Mouse (Mus musculus): ENCODE measurements around the gene Gtf2f2. TPM values are rescaled to one million over a fixed set of nuclear protein-coding genes. Genes with fewer than 3 reads are reported as not detected.

Gene Gtf2f2
- polyA plus RNA-seq, 1 experiment from 2014 or later: 34.6 TPM

- no peak overlapping the region for H3K9ac ChIP-seq
- H3K27me3 ChIP-seq: no peaks in the 10 kb centered on the region
- no peak overlapping the region for H3K27ac ChIP-seq (replicated peaks)
- 96% methylated on average over 1 of the region's 1 CpGs for WGBS
- no peak overlapping the region for H3K4me3 ChIP-seq
- no peak overlapping the region for H3K4me2 ChIP-seq
- no peaks in the 10 kb centered on the region for H3K9me3 ChIP-seq
- peaks cover 18% of the 10 kb centered on the region for H3K4me1 ChIP-seq (replicated peaks)
- no peaks in the 10 kb centered on the region for H3K36me3 ChIP-seq
- ATAC-seq (ENCODE audit: low FRiP score, low read depth): no peak
Measured at GRCm38 (mm10) chr14:75989168-75989567, 21.5 kb downstream of the Gtf2f2 start.

- Histone ChIP-seq H3K36me3 (no peaks in the 10 kb centered on the region), H3K9ac (no peak overlapping the region), H3K4me2 (no peak overlapping the region), H3K4me3 (no peak overlapping the region), H3K27ac (replicated peaks) (no peak overlapping the region), H3K4me1 (replicated peaks) (peaks cover 22% of the 10 kb centered on the region), H3K27me3 (no peaks in the 10 kb centered on the region), H3K9me3 (no peaks in the 10 kb centered on the region)
- no peak for ATAC-seq (ENCODE audit: low FRiP score, low read depth)
- WGBS: 89% methylated on average over 7 of the region's 7 CpGs
Measured at GRCm38 (mm10) chr14:75986878-75987483, 23.7 kb downstream of the Gtf2f2 start.

DNA sequence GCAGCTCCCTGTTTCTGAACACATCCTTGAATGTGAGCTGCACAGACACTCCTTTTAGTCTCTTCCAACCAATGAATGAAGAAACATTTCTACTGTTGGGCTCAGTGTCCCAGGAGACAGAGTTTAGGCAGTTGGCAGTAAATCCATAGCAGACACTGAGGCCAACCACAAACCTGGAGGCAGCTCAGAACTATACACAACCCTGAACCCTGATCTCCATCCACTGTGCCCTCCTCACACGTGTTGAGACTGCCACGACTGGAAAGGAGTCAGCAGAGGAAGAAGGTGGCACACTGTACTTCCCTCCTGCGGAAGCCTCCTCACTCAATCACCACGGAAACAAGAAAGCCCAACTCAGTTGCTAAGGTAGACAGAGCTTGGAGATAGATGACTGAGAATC is 25.6 kb downstream of the Gtf2f2 start:
- no peaks in the 10 kb centered on the region for H3K9me3 ChIP-seq
- H3K9ac ChIP-seq: no peak overlapping the region
- peak overlapping the region; percentile 17; the same call in 1 of the 2 replicates for H3K27ac ChIP-seq (replicated peaks)
- no peaks in the 10 kb centered on the region for H3K36me3 ChIP-seq
- no peak overlapping the region for H3K4me2 ChIP-seq
- ATAC-seq (ENCODE audit: low FRiP score, low read depth): peak; percentile 63
- WGBS: 53% methylated on average over 4 of the region's 4 CpGs
- no peaks in the 10 kb centered on the region for H3K27me3 ChIP-seq
- peaks cover 22% of the 10 kb centered on the region for H3K4me1 ChIP-seq (replicated peaks)
- no peak overlapping the region for H3K4me3 ChIP-seq

DNA sequence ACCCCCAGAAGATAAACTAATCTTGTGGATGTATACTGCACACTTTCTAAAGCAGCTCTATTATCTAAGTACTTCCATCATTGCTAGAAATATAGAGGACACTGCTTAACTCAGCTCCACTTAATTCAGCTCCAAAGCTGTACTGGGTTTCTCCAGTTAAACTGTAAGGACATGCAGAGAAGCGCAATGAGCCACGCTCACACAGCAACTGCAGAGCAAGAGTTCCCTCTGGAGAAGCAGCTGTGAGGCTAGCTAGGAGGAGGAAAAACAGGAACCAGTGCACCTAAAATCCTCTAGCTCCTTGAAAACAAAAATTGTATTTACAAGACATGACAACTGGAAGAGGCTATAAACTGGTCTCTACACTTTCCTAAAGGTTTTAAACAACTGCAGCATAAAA is 26.8 kb downstream of the Gtf2f2 start:
- 78% methylated on average over 2 of the region's 2 CpGs for WGBS

DNA sequence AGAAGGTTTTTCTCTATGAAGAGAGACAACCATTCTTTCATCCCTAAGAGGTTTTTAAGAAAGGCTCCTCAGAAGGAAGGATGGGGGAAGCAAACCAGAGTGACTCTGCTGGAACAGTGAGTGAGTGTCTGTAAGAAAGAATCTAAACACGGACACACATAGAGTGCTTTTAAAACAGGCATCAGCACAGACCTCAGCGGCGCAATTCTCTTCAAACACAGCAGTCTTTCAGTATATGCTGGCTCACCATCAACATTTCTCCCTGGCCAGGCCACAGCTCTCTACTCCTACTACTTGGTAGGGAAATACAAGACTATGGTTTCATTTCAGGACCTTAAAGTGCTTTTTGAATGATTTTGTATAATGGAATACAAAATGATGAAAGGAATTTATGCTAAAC is 29.4 kb downstream of the Gtf2f2 start:
- ATAC-seq (ENCODE audit: low FRiP score, low read depth): no peak
- no peak overlapping the region for H3K27ac ChIP-seq (replicated peaks)

More for the DNA sequence above, 26.8 kb downstream of the Gtf2f2 start:
- H3K27me3 ChIP-seq: no peaks in the 10 kb centered on the region
- no peaks in the 10 kb centered on the region for H3K9me3 ChIP-seq
- no peaks in the 10 kb centered on the region for H3K36me3 ChIP-seq
- 0 out of 2 replicates have a peak overlapping the region, but pooled peaks have one; percentile 5 for H3K27ac ChIP-seq (replicated peaks)
- H3K4me1 ChIP-seq (replicated peaks): peaks cover 22% of the 10 kb centered on the region
- no peak overlapping the region for H3K4me2 ChIP-seq
- no peak overlapping the region for H3K9ac ChIP-seq
- no peak overlapping the region for H3K4me3 ChIP-seq
- ATAC-seq (ENCODE audit: low FRiP score, low read depth): no peak

GRCm38 (mm10) chr14:75976107-75976506 is 34.6 kb downstream of the Gtf2f2 start:
- no peaks in the 10 kb centered on the region for H3K9me3 ChIP-seq
- no peak overlapping the region for H3K9ac ChIP-seq
- no peaks in the 10 kb centered on the region for H3K36me3 ChIP-seq
- no peak overlapping the region for H3K4me2 ChIP-seq
- H3K4me1 ChIP-seq (replicated peaks): no peaks in the 10 kb centered on the region
- WGBS: 68% methylated on average over 3 of the region's 3 CpGs
- ATAC-seq (ENCODE audit: low FRiP score, low read depth): no peak
- H3K4me3 ChIP-seq: no peak overlapping the region
- no peak overlapping the region for H3K27ac ChIP-seq (replicated peaks)
- H3K27me3 ChIP-seq: no peaks in the 10 kb centered on the region

More for the DNA sequence above, 29.4 kb downstream of the Gtf2f2 start:
- Histone ChIP-seq H3K4me2 (no peak overlapping the region), H3K9ac (no peak overlapping the region), H3K9me3 (no peaks in the 10 kb centered on the region), H3K36me3 (no peaks in the 10 kb centered on the region), H3K4me1 (replicated peaks) (peaks cover 19% of the 10 kb centered on the region), H3K27me3 (no peaks in the 10 kb centered on the region), H3K4me3 (no peak overlapping the region)
- WGBS: 93% methylated on average over 3 of the region's 3 CpGs

- ATAC-seq (ENCODE audit: low FRiP score, low read depth): no peak
- Histone ChIP-seq H3K4me1 (replicated peaks) (peaks cover 21% of the 10 kb centered on the region), H3K9ac (no peak overlapping the region), H3K36me3 (no peaks in the 10 kb centered on the region), H3K27me3 (no peaks in the 10 kb centered on the region), H3K27ac (replicated peaks) (no peak overlapping the region), H3K4me3 (no peak overlapping the region), H3K4me2 (no peak overlapping the region), H3K9me3 (no peaks in the 10 kb centered on the region)
- 78% methylated on average over 5 of the region's 5 CpGs for WGBS
Measured at GRCm38 (mm10) chr14:75967291-75967690, 43.4 kb downstream of the Gtf2f2 start.

DNA sequence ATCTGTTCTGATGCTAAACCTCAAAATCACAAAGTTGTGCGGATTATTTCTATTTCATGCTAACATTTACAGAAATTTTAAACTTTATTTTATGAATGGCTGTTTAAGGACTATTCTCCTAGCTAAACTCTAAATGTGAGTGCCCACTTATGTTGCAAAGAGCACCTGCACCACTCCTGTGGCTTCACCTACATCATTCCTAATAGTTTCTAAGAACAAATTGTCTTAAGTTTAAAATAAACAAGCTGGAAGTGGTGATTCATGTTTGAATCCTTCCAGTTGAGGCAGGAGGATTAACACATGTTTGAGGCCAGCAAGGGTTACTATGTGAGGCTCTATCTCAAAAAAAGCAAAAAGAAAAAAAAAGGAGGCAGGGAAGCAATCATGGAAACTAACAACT is 46.2 kb downstream of the Gtf2f2 start:
- H3K4me1 ChIP-seq (replicated peaks): peaks cover 25% of the 10 kb centered on the region
- no peaks in the 10 kb centered on the region for H3K9me3 ChIP-seq
- no peak for ATAC-seq (ENCODE audit: low FRiP score, low read depth)
- no peaks in the 10 kb centered on the region for H3K36me3 ChIP-seq
- no peak overlapping the region for H3K9ac ChIP-seq
- no peaks in the 10 kb centered on the region for H3K27me3 ChIP-seq
- peak overlapping the region; percentile 51 for H3K4me2 ChIP-seq
- H3K27ac ChIP-seq (replicated peaks): no peak overlapping the region
- H3K4me3 ChIP-seq: peak overlapping the region; percentile 36; the same call in 1 of the 2 replicates
- WGBS: 100% methylated on average over 1 of the region's 1 CpGs

- ATAC-seq (ENCODE audit: low FRiP score, low read depth): no peak
- no peak overlapping the region; the same call in 1 of the 2 replicates for H3K27ac ChIP-seq (replicated peaks)
- WGBS: 47% methylated on average over 5 of the region's 5 CpGs
- no peaks in the 10 kb centered on the region for H3K36me3 ChIP-seq
- H3K4me2 ChIP-seq: peak overlapping the region; percentile 51
- H3K9ac ChIP-seq: no peak overlapping the region
- peaks cover 25% of the 10 kb centered on the region for H3K4me1 ChIP-seq (replicated peaks)
- no peaks in the 10 kb centered on the region for H3K9me3 ChIP-seq
- no peaks in the 10 kb centered on the region for H3K27me3 ChIP-seq
- H3K4me3 ChIP-seq: peak overlapping the region; percentile 36
Measured at GRCm38 (mm10) chr14:75964000-75964399, 46.7 kb downstream of the Gtf2f2 start.

- Histone ChIP-seq H3K9ac (peak overlapping the region; percentile 19; the same call in 1 of the 2 replicates), H3K27ac (replicated peaks) (peak overlapping the region; percentile 67), H3K9me3 (no peaks in the 10 kb centered on the region), H3K4me1 (replicated peaks) (peaks cover 25% of the 10 kb centered on the region), H3K36me3 (no peaks in the 10 kb centered on the region), H3K27me3 (no peaks in the 10 kb centered on the region), H3K4me2 (peak overlapping the region; percentile 51), H3K4me3 (peak overlapping the region; percentile 36)
- 34% methylated on average over 5 of the region's 5 CpGs for WGBS
- ATAC-seq (ENCODE audit: low FRiP score, low read depth): peak; percentile 27; the same call in 1 of the 2 replicates
Measured at GRCm38 (mm10) chr14:75963215-75963614, 47.5 kb downstream of the Gtf2f2 start.

- Histone ChIP-seq H3K9ac (peak overlapping the region; percentile 19; the same call in 1 of the 2 replicates), H3K9me3 (no peaks in the 10 kb centered on the region), H3K4me3 (peak overlapping the region; percentile 36), H3K27me3 (no peaks in the 10 kb centered on the region), H3K4me1 (replicated peaks) (peaks cover 22% of the 10 kb centered on the region), H3K4me2 (peak overlapping the region; percentile 51), H3K36me3 (no peaks in the 10 kb centered on the region), H3K27ac (replicated peaks) (peak overlapping the region; percentile 67)
- ATAC-seq (ENCODE audit: low FRiP score, low read depth): peak; percentile 72; the same call in 1 of the 2 replicates
- WGBS: 45% methylated on average over 9 of the region's 9 CpGs
Measured at GRCm38 (mm10) chr14:75962250-75962649, 48.4 kb downstream of the Gtf2f2 start.

DNA sequence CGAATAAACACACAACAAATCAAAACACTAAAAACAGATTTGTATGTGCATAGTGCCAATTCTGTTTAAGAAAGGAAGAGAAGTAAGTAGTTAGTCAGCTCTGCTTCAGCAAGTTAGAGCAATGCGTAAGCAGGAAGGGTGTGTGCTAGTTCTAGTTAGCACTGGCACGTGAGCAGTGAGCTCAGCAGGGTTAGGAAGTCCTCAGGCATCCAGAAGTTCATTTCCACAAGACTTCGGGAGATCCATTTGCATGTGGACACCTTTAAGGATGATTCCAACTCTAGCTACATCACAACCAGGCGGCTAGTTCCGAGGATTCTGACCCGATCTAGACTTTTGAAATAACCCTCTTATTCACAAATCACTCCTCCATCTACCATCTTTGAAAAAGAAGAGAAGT is 55.9 kb downstream of the Gtf2f2 start, which contains the start of gene Kctd4:
Gene Kctd4, plus strand, starts transcription at position 244 of the 400 bp plus-strand sequence.
- no peaks in the 10 kb centered on the region for H3K27me3 ChIP-seq
- no peak within 1 kb of the TSS for H3K9ac ChIP-seq
- whole genome bisulfite sequencing: 87% methylated on average over 7 of the region's 7 CpGs
- no peak within 1 kb of the TSS for H3K4me3 ChIP-seq
- no peaks in the 10 kb centered on the region for H3K4me1 ChIP-seq (replicated peaks)
- no peak for ATAC-seq (ENCODE audit: low FRiP score, low read depth)
- no peak within 1 kb of the TSS for H3K27ac ChIP-seq (replicated peaks)
- no peaks in the 10 kb centered on the region for H3K36me3 ChIP-seq
- no peak within 1 kb of the TSS for H3K4me2 ChIP-seq
- no peaks in the 10 kb centered on the region for H3K9me3 ChIP-seq
